Mouse (Mus musculus) C2C12 (cell line): Measurements from ENCODE around the gene Myh9. TPM values are rescaled to one million over a fixed set of nuclear protein-coding genes. Genes with fewer than 3 reads are reported as not detected.

Experiments used
- H3K27me3 ChIP-seq: one replicate; pipeline ENCODE4 v1.6.1; 2011; ENCODE audit not compliant: control insufficient read depth, insufficient read depth, insufficient read length
- H3K36me3 ChIP-seq: one replicate; pipeline ENCODE4 v1.6.1; 2011; ENCODE audit not compliant: control insufficient read depth, insufficient read depth
- H3K4me3 ChIP-seq: one replicate; pipeline ENCODE4 v1.5.1; 2011; ENCODE audit warnings: mild to moderate bottlenecking, control low read depth; ENCODE audit not compliant: poor library complexity, insufficient read depth, severe bottlenecking
- H3K79me2 ChIP-seq: one replicate; pipeline ENCODE4 v1.6.1; 2011; ENCODE audit not compliant: control insufficient read depth, insufficient read depth
- H3K79me3 ChIP-seq: one replicate; pipeline ENCODE4 v1.6.1; 2011; ENCODE audit warnings: low read depth, control low read depth
- H3ac ChIP-seq: one replicate; pipeline ENCODE3; 2011; ENCODE audit warnings: low read depth; ENCODE audit not compliant: control insufficient read depth, insufficient read length
- CEBPB ChIP-seq: IDR thresholded peaks from one replicate; pipeline ENCODE4 v1.6.1; 2011; ENCODE audit warnings: low read depth, mild to moderate bottlenecking, control low read depth, moderate library complexity
- CTCF ChIP-seq: IDR thresholded peaks from one replicate; pipeline ENCODE4 v1.5.1; 2011; ENCODE audit not compliant: control insufficient read depth, insufficient read depth, insufficient read length
- FOSL1 ChIP-seq: IDR thresholded peaks from one replicate; pipeline ENCODE4 v1.8.0; 2011; ENCODE audit warnings: mild to moderate bottlenecking, low read length; ENCODE audit not compliant: poor library complexity, insufficient read depth, severe bottlenecking
- MAX ChIP-seq: IDR thresholded peaks from one replicate; pipeline ENCODE4 v1.6.1; 2011; ENCODE audit warnings: mild to moderate bottlenecking, control low read depth
- MYOD1 ChIP-seq: IDR thresholded peaks from one replicate; pipeline ENCODE4 v1.6.1; 2011; ENCODE audit warnings: low read depth; ENCODE audit not compliant: control insufficient read depth, insufficient read length
- MYOG ChIP-seq: IDR thresholded peaks from one replicate; pipeline ENCODE4 v1.6.1; 2011; ENCODE audit not compliant: control insufficient read depth, insufficient read length; ENCODE audit errors: extremely low read depth
- USF1 ChIP-seq: IDR thresholded peaks from one replicate; pipeline ENCODE4 v1.6.1; 2011; ENCODE audit warnings: low read depth, mild to moderate bottlenecking, control low read depth, moderate library complexity
- polyA plus RNA-seq: library from polyadenylated mRNA; unstranded; fragments of >200 nt; fragmentation: generic; extraction: Trizol; gene quantifications from one replicate; pipeline ENCODE4 v1.2.1, GENCODE M21; 2012; ENCODE audit warnings: missing spikeins

The Myh9 gene
- polyA plus RNA-seq, 1 experiment: 580 TPM

- peaks cover 91% of the 10 kb centered on the region for H3K79me3 ChIP-seq
- H3K4me3 ChIP-seq: peak overlapping the region; percentile 12
- H3ac ChIP-seq: peak overlapping the region; percentile 57
- H3K79me2 ChIP-seq: peaks cover 94% of the 10 kb centered on the region
- peaks cover 75% of the 10 kb centered on the region for H3K36me3 ChIP-seq
- TF ChIP-seq MYOG (no peak), CTCF (no peak), MAX (no peak)
- H3K27me3 ChIP-seq: no peaks in the 10 kb centered on the region
Observed at GRCm38 (mm10) chr15:77837444-77838117, 4.4 kb downstream of the Myh9 start.

GRCm38 (mm10) chr15:77836692-77837443 lies 5.1 kb downstream of the Myh9 start:
- no peaks in the 10 kb centered on the region for H3K27me3 ChIP-seq
- H3ac ChIP-seq: peak overlapping the region; percentile 57
- TF ChIP-seq CEBPB: no peak
- TF ChIP-seq MAX: no peak
- no peak for TF ChIP-seq USF1
- TF ChIP-seq CTCF: no peak
- no peak for TF ChIP-seq FOSL1
- no peak for TF ChIP-seq MYOG
- TF ChIP-seq MYOD1: no peak
- H3K79me2 ChIP-seq: peaks cover 100% of the 10 kb centered on the region
- H3K36me3 ChIP-seq: peaks cover 82% of the 10 kb centered on the region
- H3K4me3 ChIP-seq: no peak overlapping the region
- H3K79me3 ChIP-seq: peaks cover 99% of the 10 kb centered on the region

- Histone ChIP-seq H3K4me3 (no peak overlapping the region), H3K79me3 (peaks cover 99% of the 10 kb centered on the region), H3K27me3 (no peaks in the 10 kb centered on the region), H3K36me3 (peaks cover 90% of the 10 kb centered on the region), H3ac (peak overlapping the region; percentile 48), H3K79me2 (peaks cover 100% of the 10 kb centered on the region)
- TF ChIP-seq FOSL1: peak; percentile 57
- no peak for TF ChIP-seq MAX
- TF ChIP-seq MYOD1: peak; percentile 33
Observed at GRCm38 (mm10) chr15:77835930-77836653, 5.9 kb downstream of the Myh9 start.

GRCm38 (mm10) chr15:77834336-77835268 lies 7.4 kb downstream of the Myh9 start:
- Histone ChIP-seq H3K79me2 (peaks cover 100% of the 10 kb centered on the region), H3ac (peak overlapping the region; percentile 19), H3K4me3 (no peak overlapping the region), H3K79me3 (peaks cover 99% of the 10 kb centered on the region), H3K27me3 (no peaks in the 10 kb centered on the region), H3K36me3 (peaks cover 91% of the 10 kb centered on the region)
- no peak for TF ChIP-seq MAX
- TF ChIP-seq CTCF: no peak
- no peak for TF ChIP-seq FOSL1
- TF ChIP-seq CEBPB: no peak
- no peak for TF ChIP-seq USF1
- no peak for TF ChIP-seq MYOD1
- no peak for TF ChIP-seq MYOG

- Histone ChIP-seq H3K27me3 (no peaks in the 10 kb centered on the region), H3K4me3 (no peak overlapping the region), H3ac (no peak overlapping the region), H3K36me3 (peaks cover 94% of the 10 kb centered on the region), H3K79me3 (peaks cover 99% of the 10 kb centered on the region), H3K79me2 (peaks cover 100% of the 10 kb centered on the region)
- TF ChIP-seq MYOD1 (no peak), MAX (no peak), CTCF (no peak), CEBPB (no peak)
Observed at GRCm38 (mm10) chr15:77833731-77834130, 8.2 kb downstream of the Myh9 start.
